Mouse (Mus musculus): ENCODE measurements around the gene Ccnb2. TPM values are rescaled to one million over a fixed set of nuclear protein-coding genes. Genes with fewer than 3 reads are reported as not detected.

Gene Ccnb2
- total RNA-seq, 2 experiments from 2014 or later: 42.4 to 46.1 TPM

DNA sequence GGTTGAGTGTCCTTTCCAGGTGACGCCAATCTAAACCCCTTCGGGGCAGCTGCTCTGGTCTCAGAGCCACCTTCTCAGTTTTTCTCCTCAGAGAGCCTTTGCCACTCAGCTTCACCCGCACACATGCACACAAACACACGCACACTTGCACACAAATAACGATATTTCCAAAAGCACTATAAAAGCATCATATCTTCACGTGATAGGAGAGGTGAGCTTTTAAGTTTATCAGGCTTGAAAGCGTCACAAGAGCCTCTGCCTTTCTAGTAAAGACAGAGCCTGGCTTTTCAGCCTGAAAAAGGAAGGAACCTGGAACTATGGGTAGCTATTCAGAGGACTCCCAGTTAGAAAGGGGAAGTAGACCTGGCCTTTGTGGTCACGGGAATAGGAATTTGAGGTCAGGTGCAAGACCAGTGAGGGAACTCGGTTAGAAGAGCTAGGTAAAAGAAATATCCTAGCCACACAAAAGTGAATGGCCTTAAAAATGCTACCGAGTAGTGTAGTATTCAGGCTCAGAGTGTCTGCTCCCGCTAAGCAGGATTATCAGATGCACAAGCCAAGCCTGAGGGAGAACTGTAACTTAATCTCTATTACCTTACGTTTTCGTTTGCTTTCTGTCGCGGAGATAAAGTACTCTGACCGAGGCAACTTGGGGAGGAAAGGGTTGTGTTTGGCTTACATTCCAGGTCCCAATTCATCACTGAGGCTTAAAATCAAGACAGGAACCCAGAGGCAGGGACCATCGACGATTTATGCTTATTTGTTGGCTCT, 36.2 kb downstream of the Ccnb2 start:
- DNase-seq (ENCODE audit: low spot score in 2 of 2): no peak

DNA sequence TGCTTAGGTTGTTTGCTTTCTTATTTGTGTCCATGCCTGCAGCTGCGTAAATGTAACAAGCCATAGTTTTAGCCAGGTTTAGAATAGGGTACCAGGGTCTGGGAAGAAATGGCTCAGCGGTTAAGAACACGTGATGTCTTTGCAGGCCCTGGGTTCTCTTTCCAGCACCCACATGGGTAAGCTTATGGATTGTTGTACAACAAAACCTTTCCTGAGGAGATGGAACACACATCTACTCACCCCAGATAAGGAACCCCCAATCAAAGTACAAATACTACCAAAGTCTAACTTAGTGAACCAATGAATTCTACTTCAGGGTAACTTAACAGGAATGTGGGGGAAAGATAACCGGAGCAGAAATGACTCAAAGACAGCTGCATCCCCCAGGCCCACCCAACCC, 36.9 kb downstream of the Ccnb2 start:
- no peak for DNase-seq (ENCODE audit: low spot score in 2 of 2)

DNA sequence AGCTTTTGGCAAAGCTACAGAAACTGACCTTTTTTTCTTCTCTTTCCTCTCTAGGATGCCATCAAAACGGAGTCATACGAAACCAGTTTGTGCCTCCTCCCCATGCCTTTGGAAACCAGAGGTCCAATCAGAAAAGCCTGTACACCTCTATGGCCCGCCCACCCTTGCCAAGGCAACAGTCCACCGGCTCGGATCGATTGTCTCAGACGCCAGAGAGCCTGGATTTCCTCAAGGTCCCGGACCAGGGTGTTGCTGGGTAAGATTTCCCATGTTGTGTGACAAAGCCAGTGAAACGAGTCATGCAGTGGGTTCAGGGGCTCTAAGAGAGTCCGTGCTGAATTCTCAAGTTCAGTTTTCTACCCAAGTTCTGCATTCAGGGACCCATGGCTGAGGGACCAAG, 37.6 kb downstream of the Ccnb2 start:
- DNase-seq (ENCODE audit: low spot score in 2 of 2): no peak

DNA sequence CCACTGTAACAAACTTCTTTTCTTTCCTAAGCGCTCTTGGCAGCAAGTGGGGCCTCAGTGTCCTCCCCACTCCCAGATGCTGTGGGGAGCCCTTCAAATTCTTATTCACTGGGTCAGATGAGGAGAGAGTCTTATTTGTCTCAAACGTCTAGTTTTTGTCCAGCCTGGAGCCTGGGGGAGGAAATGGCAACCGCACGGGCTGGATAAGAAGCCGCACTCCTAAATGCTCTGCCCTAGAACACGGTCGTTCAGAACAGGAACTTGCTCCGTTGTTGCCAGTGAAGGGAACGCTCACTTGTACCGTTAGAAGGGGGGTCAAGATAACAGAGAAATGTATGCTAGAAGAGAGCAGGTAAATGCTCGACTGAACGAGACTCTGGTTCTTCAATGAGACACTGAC, 39.3 kb downstream of the Ccnb2 start:
- DNase-seq (ENCODE audit: low spot score in 2 of 2): no peak

DNA sequence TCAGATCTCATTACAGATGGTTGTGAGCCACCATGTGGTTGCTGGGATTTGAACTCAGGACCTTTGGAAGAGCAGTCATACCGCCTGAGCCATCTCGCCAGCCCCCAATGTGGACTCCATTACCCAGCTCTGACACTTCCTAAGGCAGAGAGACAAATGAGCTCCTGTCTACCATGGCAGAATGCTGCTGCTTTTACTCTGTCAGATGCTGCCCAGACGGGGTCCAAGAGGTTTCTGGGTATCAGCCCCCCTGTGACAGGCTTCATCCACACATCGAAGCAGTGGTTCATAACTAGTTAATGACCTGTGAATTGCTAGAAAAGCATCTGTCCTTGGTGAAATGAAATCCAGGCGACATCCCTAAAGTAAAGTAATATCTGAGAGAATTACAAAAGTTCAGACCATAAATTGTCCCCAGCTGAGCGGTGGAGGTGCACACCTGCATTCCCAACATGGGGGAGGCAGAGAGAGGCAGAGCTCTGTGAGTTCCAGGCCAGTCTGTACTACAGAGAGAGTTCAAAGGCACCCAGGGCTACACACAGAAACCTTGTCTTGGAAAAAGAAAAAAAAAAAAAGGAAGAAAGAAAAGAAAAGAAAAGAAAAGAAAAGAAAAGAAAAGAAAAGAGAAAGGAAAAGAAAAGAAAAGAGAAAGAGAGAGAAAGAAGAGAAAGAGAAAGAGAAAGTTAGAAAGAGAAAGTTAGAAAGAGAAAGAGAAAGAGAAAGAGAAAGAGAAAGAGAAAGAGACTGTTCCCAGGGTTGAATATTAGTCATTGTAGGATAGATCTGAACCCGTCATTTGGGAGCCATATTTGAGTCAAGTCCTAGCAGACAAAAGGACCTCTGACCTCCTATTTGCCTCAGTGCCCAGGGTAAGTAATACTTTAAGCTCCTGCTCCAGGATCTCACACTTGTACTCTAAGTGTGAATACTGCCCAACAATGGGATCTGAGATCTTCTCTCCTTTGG, 41.6 kb downstream of the Ccnb2 start:
- DNase-seq (ENCODE audit: low spot score in 2 of 2): no peak

DNA sequence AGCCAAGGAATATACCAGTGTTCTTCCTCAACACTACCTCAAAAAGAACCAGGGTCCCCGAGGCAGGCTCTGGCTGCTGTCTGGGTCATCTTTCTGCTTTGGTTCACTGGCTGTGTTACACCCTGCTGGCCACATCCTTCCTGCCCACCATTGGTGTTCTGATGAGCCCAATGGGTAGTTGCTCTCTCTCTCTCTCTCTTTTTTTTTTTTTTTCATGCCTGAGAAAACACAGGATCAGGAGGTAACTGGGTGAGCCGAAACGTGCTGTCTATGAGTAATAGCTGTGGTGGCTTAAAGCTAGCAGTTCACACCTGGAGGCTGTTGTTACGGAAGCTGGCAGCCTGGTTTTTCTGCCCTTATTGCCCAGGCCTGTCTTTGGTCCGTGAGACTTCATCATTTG, 49.7 kb downstream of the Ccnb2 start:
- no peak for DNase-seq (ENCODE audit: low spot score in 2 of 2)

DNA sequence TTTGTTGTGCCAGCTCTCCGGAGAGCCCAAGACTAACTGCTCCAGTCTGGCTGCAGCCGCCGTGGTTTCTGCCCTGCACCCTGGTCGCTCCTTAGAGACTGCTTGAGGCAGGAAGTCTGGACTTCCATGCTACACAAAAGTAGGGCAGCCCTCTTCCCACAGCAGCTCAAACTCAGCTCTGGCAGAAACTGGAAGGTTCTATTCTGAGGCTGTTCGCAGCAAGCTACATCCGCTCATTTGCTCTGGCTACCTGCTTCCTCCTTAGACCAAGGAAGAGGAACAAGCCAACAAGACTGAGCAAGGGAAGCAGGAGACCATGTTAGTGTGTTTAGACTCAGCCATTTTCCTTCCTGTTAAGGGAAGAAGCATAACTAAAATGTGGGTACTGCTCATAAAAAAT, 54.4 kb downstream of the Ccnb2 start:
- DNase-seq (ENCODE audit: low spot score in 2 of 2): no peak

DNA sequence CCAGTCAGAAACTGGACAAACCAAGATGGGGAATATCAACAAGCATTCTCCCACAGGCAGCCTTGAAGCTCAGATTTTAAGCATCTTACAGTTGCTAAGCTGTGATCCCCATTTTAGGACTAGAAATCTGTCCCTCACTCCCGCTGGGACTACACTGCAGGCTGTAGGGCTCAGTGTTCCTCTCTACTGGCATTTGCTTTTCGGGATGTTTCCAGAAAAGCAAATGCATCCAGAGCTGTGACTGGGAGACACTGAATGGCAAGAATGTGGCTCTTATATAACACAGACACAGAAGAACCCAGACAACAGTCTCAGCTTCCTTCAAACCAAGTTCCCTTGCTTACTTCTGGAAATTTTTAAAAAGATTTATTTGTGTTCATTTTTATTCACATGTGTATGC, 55.4 kb downstream of the Ccnb2 start:
- DNase-seq (ENCODE audit: low spot score in 2 of 2): no peak

DNA sequence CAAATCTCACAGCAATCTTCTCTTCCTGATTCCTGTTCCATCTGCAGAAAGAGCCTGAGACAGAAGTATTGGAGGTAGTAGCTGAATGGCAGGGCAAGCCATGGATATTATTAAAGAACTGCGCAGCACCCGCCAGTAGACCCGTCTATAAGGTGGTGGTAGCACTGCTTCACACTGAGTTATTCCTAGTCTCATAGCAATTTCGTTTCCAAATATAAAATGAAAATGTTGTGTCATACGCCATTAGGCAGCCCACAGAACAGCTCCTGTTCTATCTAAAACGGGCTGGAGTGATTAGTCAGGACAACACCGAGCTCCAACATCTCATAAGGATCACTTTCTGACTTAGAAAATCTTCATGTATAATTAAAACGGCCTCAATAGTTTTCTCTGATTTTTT, 56.6 kb downstream of the Ccnb2 start:
- DNase-seq (ENCODE audit: low spot score in 2 of 2): no peak

DNA sequence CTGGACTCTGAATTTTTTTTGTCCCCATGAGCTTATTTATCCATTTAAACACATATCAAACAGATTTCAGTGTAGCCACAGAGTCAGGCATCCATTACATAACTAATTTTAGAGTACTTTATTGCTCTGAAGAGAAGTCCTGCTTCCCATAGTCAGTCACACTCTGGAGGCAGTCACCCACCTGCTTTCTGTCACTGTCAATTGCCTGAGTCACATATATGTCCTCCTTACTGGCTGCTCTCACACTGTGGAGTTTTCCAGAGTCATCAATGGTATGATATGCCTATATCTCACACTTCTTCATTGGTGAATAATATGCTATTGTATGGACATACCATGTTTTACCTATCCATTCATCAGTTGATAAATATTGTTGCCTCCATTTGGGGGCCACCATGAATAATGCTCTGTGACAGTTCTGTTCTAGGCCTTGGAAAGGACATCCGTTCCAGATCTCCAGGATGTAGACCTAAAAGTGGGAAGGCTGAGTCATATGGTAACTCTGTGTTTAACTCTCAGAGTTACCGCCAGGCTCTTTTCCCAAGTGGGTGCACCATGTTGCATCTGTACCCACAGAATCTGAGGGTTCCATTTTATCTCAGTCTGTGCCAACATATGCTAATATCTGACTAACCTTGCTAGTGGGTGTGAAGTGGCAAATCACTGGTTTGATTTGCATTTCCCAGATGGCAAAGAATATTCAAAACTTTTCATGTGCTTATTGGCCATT, 61.8 kb downstream of the Ccnb2 start:
- no peak for DNase-seq (ENCODE audit: low spot score in 2 of 2)

Small RNA genes lying within 50 kb of the gene (microRNA-seq; reads per million reads assigned to microRNA genes)
- 2.1 reads per million for gene Mir5626

Other genes starting within 250 kb of the Ccnb2 start
- gene Myo1e, start 214.2 kb downstream of the Ccnb2 start, total RNA-seq (2021): 10 to 100 TPM; 16.8 to 19.8 TPM
- 10 to 100 TPM; 41.1 to 44.1 TPM for gene Rnf111, start 82.2 kb upstream of the Ccnb2 start, total RNA-seq (2021)
- gene Sltm, start 121.2 kb upstream of the Ccnb2 start, total RNA-seq (2021): 10 to 100 TPM; 37.7 to 44.2 TPM
- under 1 TPM; 0.48 to 0.76 TPM for gene Gm10642, start 234.7 kb upstream of the Ccnb2 start, total RNA-seq (2021)
- gene Mindy2, start 235.6 kb upstream of the Ccnb2 start, total RNA-seq (2021): 10 to 100 TPM; 17.8 to 19.0 TPM

All from adrenal gland, postnatal 4 days (tissue).